ENCODE assay signal across 9 mouse cellular contexts in genomic region chr5:110342648-110343284, GRCm38 (mm10). TPM values are rescaled to one million over a fixed set of nuclear protein-coding genes. Genes with fewer than 3 reads are reported as not detected.
A peak's percentile ranks its signal among the peaks of the same experiment; 100 is the strongest.
DNase-seq lines count a peak whose midpoint lies in the region; ATAC-seq and TF ChIP-seq lines count a peak whose summit lies in the region.
"Had no signal": no experiment of that assay in that cellular context is flagged by ENCODE, and none has a peak within 500 bp of the region (broad histone marks: within the 10 kb centered on the region; RNA-seq: fewer than 3 reads in every experiment).

Gene P2rx2, minus strand, starts transcription at chr5:110343212.

- no peaks in the 10 kb centered on the region; the same call in 1 of the 2 replicates for H3K27me3 ChIP-seq in forebrain, postnatal 0 days (ENCODE audit: insufficient read depth, low read length)
- peaks cover 25% of the 10 kb centered on the region for H3K27me3 ChIP-seq in intestine, embryonic 16.5 days (replicated peaks; ENCODE audit: control insufficient read depth, insufficient read depth, low read length)
- H3K27me3 ChIP-seq in liver, embryonic 15.5 days: peaks cover 55% of the 10 kb centered on the region
- peaks cover 26% of the 10 kb centered on the region for H3K27me3 ChIP-seq in neural tube, embryonic 11.5 days (ENCODE audit: control insufficient read depth, insufficient read depth, low read length)

- DNase-seq in cerebellum, adult 11-12 months: no peak
- peak; percentile 15 for DNase-seq in brain, adult 2 months (ENCODE audit: low read depth, low spot score)
- DNase-seq in forebrain, postnatal 0 days: peak; percentile 62
- DNase-seq in neural tube, embryonic 11.5 days (ENCODE audit: low spot score): peak; percentile 64

- WGBS in forebrain, postnatal 0 days: 1% methylated on average over 43 of the region's 43 CpGs
- 1% methylated on average over 43 of the region's 43 CpGs for WGBS in intestine, embryonic 16.5 days
- 2% methylated on average over 43 of the region's 43 CpGs for WGBS in liver, embryonic 15.5 days (ENCODE audit: insufficient replicate concordance)
- WGBS in neural tube, embryonic 11.5 days: under 1% methylated on average over 43 of the region's 43 CpGs

- H3K4me3 ChIP-seq in forebrain, postnatal 0 days (ENCODE audit: low read depth, low read length): peak within 1 kb of the TSS; percentile 50
- peak within 1 kb of the TSS; percentile 55 for H3K4me3 ChIP-seq in intestine, embryonic 16.5 days (ENCODE audit: low read length)
- H3K4me3 ChIP-seq in liver, embryonic 15.5 days (replicated peaks): peak within 1 kb of the TSS; percentile 42
- H3K4me3 ChIP-seq in neural tube, embryonic 11.5 days (ENCODE audit: low read depth, low read length): peak within 1 kb of the TSS; percentile 44

- 0 out of 2 replicates have a peak, but pooled peaks have one; percentile 52 for ATAC-seq in cerebellum, adult (ENCODE audit: insufficient number of reproducible peaks, low FRiP score, low TSS enrichment)
- peak; percentile 83 for ATAC-seq in forebrain, postnatal 0 days
- peak; percentile 94 for ATAC-seq in intestine, embryonic 16.5 days
- ATAC-seq in liver, embryonic 15.5 days (ENCODE audit: insufficient read depth): peak; percentile 13; the same call in 1 of the 2 replicates
- peak; percentile 53 for ATAC-seq in neural tube, embryonic 11.5 days (ENCODE audit: insufficient read depth, low FRiP score, low TSS enrichment)
- no peak for ATAC-seq in inflammation-experienced regulatory T-cells, adult 6 months

- H3K4me2 ChIP-seq in forebrain, postnatal 0 days (ENCODE audit: low read depth): peak within 1 kb of the TSS; percentile 97
- H3K4me2 ChIP-seq in intestine, embryonic 16.5 days (ENCODE audit: low read depth, low read length): peak within 1 kb of the TSS; percentile 98
- H3K4me2 ChIP-seq in liver, embryonic 15.5 days: peak within 1 kb of the TSS; percentile 67
- peak within 1 kb of the TSS; percentile 93 for H3K4me2 ChIP-seq in neural tube, embryonic 11.5 days (ENCODE audit: low read depth)

- peaks cover 5% of the 10 kb centered on the region; the same call in 1 of the 2 replicates for H3K4me1 ChIP-seq in forebrain, postnatal 0 days (ENCODE audit: insufficient read depth)
- H3K4me1 ChIP-seq in intestine, embryonic 16.5 days (ENCODE audit: control insufficient read depth, insufficient read depth, low read length): peaks cover 5% of the 10 kb centered on the region; the same call in 1 of the 2 replicates
- peaks cover 8% of the 10 kb centered on the region for H3K4me1 ChIP-seq in liver, embryonic 15.5 days (replicated peaks)
- no peaks in the 10 kb centered on the region for H3K4me1 ChIP-seq in neural tube, embryonic 11.5 days (ENCODE audit: control insufficient read depth, insufficient read depth, low read length)

- no peaks in the 10 kb centered on the region for H3K36me3 ChIP-seq in forebrain, postnatal 0 days (ENCODE audit: insufficient read depth)
- no peaks in the 10 kb centered on the region for H3K36me3 ChIP-seq in intestine, embryonic 16.5 days (ENCODE audit: control insufficient read depth, insufficient read depth, low read length)
- H3K36me3 ChIP-seq in liver, embryonic 15.5 days (replicated peaks): peaks cover 11% of the 10 kb centered on the region
- H3K36me3 ChIP-seq in neural tube, embryonic 11.5 days (ENCODE audit: control insufficient read depth, insufficient read depth, low read length): no peaks in the 10 kb centered on the region; the same call in 1 of the 2 replicates

- TF ChIP-seq CTCF in forebrain, postnatal 0 days (IDR thresholded peaks at IDR 0.05; ENCODE audit: low read depth): no peak

- H3K9me3 ChIP-seq in forebrain, postnatal 0 days (ENCODE audit: low read length): no peaks in the 10 kb centered on the region
- H3K9me3 ChIP-seq in intestine, embryonic 16.5 days (ENCODE audit: control insufficient read depth, low read length): no peaks in the 10 kb centered on the region
- no peaks in the 10 kb centered on the region for H3K9me3 ChIP-seq in liver, embryonic 15.5 days (replicated peaks)
- H3K9me3 ChIP-seq in neural tube, embryonic 11.5 days (ENCODE audit: control insufficient read depth, low read length): no peaks in the 10 kb centered on the region

- H3K27ac ChIP-seq in forebrain, postnatal 0 days (ENCODE audit: low read depth, low read length): no peak within 1 kb of the TSS
- no peak within 1 kb of the TSS for H3K27ac ChIP-seq in intestine, embryonic 16.5 days (ENCODE audit: low read length)
- H3K27ac ChIP-seq in liver, embryonic 15.5 days (replicated peaks): no peak within 1 kb of the TSS
- no peak within 1 kb of the TSS for H3K27ac ChIP-seq in neural tube, embryonic 11.5 days (ENCODE audit: low read depth, low read length)

- peak within 1 kb of the TSS; percentile 71 for H3K9ac ChIP-seq in forebrain, postnatal 0 days
- peak within 1 kb of the TSS; percentile 63 for H3K9ac ChIP-seq in intestine, embryonic 16.5 days (ENCODE audit: low read depth, low read length)
- no peak within 1 kb of the TSS for H3K9ac ChIP-seq in liver, embryonic 15.5 days
- peak within 1 kb of the TSS; percentile 65 for H3K9ac ChIP-seq in neural tube, embryonic 11.5 days (ENCODE audit: low read length)

RNA-seq across cellular contexts. Expression of gene P2rx2, which starts in this region (rescaled TPM):
- total RNA-seq in forebrain, postnatal 0 days (2014; rRNA removed): 7.9 and 10.3 TPM in 2 replicates
- 11.8 and 13.3 TPM in 2 replicates for polyA plus RNA-seq in forebrain, postnatal 0 days (2015; fragmentation: Nextera tagmentation; extraction: Ambion mirVana)
- 1.2 and 1.4 TPM in 2 replicates for polyA plus RNA-seq in intestine, embryonic 16.5 days (2015; fragmentation: Nextera tagmentation; extraction: Ambion mirVana)
- polyA plus RNA-seq in liver, embryonic 15.5 days (2015; fragmentation: Nextera tagmentation; extraction: Ambion mirVana): 0.09 TPM in 1 of 2 replicates, not detected in the other
- 0.59 and 1.4 TPM in 2 replicates for polyA plus RNA-seq in neural tube, embryonic 11.5 days (2014; fragmentation: Nextera tagmentation; extraction: Ambion mirVana)
- not detected for polyA plus RNA-seq in inflammation-experienced regulatory T-cells, adult 6 months (2017; shearing (Covaris generic))
- total RNA-seq: gastrocnemius, postnatal 36 days had no signal

Comparison
In these comparisons a context has a peak if more than half of its experiments do, and no peak if none do; other contexts are left out.
1. Peak in ATAC-seq, H3K4me3 ChIP-seq and H3K4me2 ChIP-seq in liver, embryonic 15.5 days; RNA of the gene not detected or under 1 TPM.